Mouse (Mus musculus): ENCODE measurements around the gene Dgcr6.
"Not testable (repeated sequence)": the region's sequence is repeated elsewhere in the genome, so short reads cannot be mapped to it uniquely, and the experiment has no call there.

Dgcr6 gene

DNA sequence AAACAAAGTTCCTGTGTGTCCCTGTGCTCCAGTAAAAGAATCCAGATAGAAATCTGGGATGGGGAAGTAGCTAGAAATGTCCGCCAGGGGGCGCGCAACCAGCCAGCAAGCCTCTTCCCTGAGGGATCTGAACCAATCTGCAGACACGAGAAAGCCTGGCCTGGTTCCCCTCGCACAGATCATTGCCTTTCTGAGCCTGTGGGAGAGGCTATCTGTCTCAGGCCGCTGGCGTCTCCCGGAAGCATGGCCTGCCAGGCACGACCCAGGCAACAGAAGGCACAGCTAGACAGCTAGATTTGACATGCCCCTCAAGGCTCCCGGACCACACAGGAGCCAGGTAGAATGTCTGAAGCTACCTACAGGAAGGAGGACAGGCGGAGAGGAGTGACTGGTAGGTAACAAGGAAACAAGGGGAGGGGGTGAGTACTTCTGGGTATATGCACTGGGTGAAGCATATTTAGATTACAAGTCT, at the start of gene Dgcr6:
Dgcr6 (plus strand) TSS at position 130 of the 472 bp plus-strand sequence.
- peak; percentile 67 for DNase-seq

GRCm38 (mm10) chr16:18004589-18004988, 48.1 kb upstream of the Dgcr6 start:
- peak; percentile 10 for DNase-seq

- DNase-seq, result no peak
Observed at GRCm38 (mm10) chr16:18007083-18007482, 45.6 kb upstream of the Dgcr6 start.

DNA sequence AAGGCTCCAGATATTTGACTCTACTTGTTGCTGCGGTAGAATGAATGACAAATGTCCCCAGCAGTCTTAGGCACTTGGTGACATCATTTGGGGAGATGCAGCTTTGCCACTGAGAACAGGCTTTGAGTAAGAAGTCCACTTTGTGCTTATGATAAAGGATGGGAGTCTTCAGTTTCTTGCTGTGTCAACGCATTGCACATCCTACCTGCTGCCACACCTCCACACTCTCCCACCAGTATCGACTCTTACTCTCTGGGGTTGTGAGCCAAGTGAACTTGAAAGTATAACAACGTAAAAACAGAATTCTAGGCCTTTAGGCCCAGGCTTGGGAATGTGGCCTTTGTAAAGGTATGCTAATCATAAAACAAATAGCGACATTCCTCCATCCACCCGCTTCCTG, 41.6 kb upstream of the Dgcr6 start:
- no peak for DNase-seq

DNA sequence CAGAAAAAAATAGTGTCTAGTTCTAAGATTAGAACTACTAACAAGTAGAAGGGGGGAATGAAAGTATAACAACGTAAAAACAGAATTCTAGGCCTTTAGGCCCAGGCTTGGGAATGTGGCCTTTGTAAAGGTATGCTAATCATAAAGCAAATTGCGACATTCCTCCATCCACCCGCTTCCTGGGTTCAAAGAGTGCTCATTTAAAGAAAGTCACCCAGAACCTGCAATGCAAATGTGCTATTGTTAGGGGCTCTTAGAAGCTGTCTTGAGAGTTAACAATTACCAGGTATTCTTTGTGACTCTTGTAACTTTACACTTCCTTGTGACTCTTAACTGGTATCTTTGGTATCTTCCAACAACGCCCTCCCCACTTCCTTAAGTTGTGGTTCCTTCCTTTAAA, 36.2 kb upstream of the Dgcr6 start:
- not testable (repeated sequence) for DNase-seq

DNA sequence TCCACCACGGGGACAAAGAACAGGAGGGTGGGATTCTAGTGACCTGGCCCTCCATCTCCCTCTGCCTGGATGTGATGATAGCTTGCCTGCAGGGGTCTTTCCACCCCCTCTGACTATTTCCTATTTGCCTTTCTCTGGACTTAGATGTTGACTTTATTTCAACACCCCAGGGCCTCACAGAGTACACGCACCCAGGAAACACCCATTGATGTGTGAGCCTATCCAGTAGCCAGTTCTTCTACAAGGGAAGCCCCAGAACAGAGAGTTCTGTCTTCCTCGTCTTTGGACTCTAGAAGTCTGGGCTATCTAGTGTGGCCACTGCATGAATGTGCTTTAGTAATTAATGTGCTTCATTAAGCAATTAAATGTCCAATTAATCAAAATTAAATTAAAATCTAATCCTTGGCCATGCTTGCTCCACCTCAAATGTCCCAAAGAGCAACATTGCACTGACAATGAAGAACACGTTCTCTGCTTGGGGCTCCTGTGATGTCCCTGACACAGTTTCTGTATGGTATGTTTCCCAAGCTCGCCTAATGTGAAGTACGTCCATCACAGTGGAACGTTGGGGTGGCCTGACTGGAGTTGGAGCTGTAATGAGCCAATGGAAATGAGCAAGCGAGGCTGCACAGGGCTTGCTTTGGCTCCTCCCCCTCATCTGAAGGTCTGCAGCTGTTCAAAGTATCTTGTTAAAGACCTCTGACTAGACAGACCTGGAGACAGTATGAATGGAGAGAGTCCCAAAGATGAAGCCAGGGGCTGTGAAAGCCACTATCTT, 29.7 kb upstream of the Dgcr6 start:
- DNase-seq, result no peak

- DNase-seq, result no peak
Observed at GRCm38 (mm10) chr16:18027371-18027770, 25.3 kb upstream of the Dgcr6 start.

GRCm38 (mm10) chr16:18031752-18032151, 20.9 kb upstream of the Dgcr6 start:
- DNase-seq, result peak; percentile 44

DNA sequence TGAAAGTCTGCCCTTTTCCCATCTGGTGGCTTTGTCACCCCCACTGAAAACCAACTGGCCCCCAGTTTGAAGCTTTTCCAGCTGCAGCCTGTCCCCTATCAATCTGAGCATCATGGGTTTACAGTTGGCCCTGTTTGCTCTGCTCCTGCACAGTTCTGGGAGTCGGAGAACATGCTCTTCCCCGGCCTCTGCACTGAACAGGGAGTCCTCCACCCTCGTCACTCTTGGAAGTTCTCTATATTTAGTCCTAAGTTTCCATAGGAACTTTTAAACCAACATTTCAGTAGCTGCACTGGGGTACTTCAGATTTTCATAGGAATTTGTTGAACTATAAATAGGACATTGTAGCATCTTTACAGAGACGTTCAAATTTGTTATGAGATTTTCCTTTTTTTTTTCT, 19.4 kb upstream of the Dgcr6 start:
- DNase-seq, result no peak

GRCm38 (mm10) chr16:18034286-18034685, 18.4 kb upstream of the Dgcr6 start:
- no peak for DNase-seq

DNA sequence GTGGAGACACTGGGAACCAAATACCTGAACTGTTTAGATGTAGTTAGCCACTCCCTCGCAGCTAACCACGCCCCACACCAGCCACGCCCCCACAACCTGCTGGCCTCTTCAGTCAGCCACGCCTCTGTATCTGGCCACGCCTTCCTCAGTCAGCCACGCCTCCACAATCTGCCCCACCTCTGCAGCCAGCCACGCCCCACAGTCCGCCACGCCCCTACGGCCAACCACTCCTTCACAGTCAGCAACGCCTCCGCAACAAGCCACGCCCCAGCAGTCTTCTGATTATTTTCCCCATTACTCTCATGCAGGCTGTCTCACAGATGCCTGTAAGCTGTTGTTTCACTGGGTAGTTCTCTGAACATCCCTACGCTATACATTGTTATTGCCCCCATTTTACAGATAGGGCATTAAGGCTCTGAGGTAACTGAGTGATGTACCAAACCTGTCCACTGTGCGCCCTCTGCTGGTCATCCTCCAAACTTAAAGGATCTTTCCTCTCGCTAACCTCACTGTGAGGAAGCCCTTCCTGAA, 16.2 kb upstream of the Dgcr6 start:
- DNase-seq, result peak; percentile 73

GRCm38 (mm10) chr16:18037025-18037424, 15.6 kb upstream of the Dgcr6 start:
- no peak for DNase-seq

DNA sequence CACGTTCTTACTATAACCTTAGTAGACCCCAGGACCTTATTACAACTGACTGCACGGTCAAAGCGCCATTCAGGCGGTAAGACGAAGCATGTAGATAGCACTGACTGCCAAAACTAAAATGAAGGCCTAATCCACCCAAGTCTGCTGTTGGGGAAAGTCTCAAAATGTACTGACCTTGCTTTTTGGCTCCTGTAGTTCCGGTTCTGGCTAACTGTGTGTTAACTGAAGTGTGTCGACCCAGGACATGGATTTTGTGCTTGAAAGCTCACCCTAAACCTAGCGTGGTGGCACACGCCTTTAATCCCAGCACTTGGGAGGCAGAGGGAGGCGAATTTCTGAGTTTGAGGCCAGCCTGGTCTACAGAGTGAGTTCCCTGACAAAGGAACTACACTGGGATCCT, 7.7 kb upstream of the Dgcr6 start:
- no peak for DNase-seq

DNA sequence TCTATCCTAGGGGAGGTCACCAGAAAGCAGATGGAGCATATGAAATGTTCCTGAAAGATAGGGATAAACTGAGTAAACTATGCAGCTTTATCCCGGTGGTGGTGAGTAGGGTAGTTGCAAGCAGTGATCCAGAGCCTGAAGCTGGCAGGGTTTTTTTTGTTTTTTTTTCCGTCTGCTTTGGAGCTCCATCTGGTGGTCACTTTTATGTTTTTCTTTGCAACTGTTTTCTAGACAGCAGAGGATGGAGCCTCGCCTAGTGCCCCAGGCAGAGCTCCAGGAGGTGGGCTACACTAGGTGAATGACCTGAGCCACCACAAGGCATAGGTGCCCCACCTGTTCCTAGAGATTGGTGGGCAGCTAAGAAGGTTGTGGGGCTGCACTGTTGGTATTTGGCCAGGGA, 5.0 kb upstream of the Dgcr6 start:
- peak; percentile 41 for DNase-seq

- DNase-seq, result no peak
Observed at GRCm38 (mm10) chr16:18048071-18048470, 4.6 kb upstream of the Dgcr6 start.

- no peak for DNase-seq
Observed at GRCm38 (mm10) chr16:18052322-18052721, 338 bp upstream of the Dgcr6 start.

- DNase-seq, result no peak
Observed at GRCm38 (mm10) chr16:18056215-18056614, 3.6 kb downstream of the Dgcr6 start.

DNA sequence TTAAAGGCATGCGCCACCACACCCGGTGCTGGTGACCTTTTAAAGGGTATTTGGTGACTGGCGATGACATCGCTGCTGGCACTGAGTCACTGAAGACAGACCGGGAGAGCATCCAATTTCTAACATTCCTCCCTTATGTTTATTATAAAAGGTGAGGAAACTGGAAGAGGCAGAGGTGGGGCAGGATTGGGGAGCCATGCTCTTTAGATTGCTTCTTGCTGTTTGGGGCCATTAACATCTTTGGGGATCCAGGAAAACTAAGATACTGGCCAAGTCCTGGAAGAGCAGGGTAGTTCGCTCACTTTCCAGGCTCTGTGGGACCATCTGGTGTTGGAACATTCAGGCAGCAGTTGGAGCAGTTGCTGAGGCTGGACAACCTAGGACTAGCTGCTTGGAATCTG, 5.7 kb downstream of the Dgcr6 start:
- no peak for DNase-seq

DNA sequence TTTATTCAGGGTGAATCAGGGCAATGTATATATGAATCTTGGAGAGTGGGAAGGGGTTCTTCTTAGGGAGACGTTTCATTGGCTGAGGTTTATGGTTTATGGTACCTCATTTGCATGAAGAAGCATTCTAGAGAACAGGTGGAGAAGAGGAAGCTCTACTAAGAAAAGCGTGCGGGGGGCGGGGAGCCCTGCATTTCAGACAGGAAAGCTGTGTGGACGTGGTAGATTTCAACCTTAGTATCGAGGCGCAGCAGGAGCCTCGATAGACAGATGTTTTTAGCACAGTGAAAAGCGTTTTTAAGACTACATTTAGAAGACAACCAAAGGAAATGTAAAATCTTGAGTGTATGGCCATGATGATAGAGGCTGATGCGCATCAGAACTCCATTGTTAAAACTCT, 6.6 kb downstream of the Dgcr6 start:
- peak; percentile 62 for DNase-seq

GRCm38 (mm10) chr16:18061201-18061600, 8.5 kb downstream of the Dgcr6 start:
- DNase-seq, result no peak

GRCm38 (mm10) chr16:18066060-18067009, 13.7 kb downstream of the Dgcr6 start:
- DNase-seq, result peak; percentile 96

- peak; percentile 9 for DNase-seq
Observed at GRCm38 (mm10) chr16:18068653-18069376, 16.2 kb downstream of the Dgcr6 start.

DNA sequence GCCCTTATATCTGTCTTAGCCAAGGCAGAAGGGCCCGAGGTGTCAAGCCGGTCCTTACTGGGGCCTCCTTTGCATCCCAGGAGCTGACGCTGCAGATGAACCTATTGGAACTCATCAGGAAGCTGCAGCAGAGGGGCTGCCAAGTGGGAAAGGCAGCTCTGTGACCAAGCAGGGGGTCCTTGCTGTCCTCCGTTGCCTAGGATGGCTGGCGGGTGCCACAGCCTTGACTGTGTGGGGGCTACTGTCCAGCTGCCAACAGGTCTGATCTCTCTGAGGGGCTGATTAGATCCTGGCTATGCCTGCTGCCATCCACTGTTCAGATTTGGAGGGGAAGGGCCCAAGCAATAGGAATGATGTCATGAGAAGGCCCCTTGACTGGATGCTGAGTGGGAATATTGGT, 18.1 kb downstream of the Dgcr6 start:
- DNase-seq, result peak; percentile 2
